Mouse (Mus musculus) induced T-regulatory cell, adult 2 months (primary cell): ENCODE data around the gene Add3.

ENCODE experiments used
- DNase-seq: peaks from one replicate; pipeline ENCODE4 v3.0.0-alpha.2; 2012; ENCODE audit warnings: low read depth

Gene Add3

GRCm38 (mm10) chr19:53273055-53273722 is 132.9 kb downstream of the Add3 start:
- DNase-seq = peak; percentile 89

GRCm38 (mm10) chr19:53273781-53274428 is 133.7 kb downstream of the Add3 start:
- DNase-seq = peak; percentile 44

DNA sequence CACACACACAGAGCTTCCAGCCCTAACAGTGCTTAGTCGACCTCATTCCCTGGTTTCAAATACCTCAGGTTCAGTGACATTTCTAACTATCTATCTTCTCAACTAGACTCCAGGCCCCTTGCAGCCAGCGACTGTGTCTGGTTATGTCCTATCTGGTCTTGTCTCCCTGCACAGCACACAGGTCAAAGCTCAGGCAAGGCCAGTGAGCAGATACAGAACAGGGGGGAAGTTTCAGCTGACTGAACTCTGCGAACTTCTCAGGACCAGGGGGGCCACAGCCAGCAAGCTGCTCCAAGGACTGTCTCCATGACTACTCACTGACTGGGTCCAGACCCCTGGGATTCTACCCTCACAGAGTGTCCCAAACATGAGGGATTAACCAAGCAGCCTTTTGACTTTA is 135.0 kb downstream of the Add3 start:
- no peak for DNase-seq

DNA sequence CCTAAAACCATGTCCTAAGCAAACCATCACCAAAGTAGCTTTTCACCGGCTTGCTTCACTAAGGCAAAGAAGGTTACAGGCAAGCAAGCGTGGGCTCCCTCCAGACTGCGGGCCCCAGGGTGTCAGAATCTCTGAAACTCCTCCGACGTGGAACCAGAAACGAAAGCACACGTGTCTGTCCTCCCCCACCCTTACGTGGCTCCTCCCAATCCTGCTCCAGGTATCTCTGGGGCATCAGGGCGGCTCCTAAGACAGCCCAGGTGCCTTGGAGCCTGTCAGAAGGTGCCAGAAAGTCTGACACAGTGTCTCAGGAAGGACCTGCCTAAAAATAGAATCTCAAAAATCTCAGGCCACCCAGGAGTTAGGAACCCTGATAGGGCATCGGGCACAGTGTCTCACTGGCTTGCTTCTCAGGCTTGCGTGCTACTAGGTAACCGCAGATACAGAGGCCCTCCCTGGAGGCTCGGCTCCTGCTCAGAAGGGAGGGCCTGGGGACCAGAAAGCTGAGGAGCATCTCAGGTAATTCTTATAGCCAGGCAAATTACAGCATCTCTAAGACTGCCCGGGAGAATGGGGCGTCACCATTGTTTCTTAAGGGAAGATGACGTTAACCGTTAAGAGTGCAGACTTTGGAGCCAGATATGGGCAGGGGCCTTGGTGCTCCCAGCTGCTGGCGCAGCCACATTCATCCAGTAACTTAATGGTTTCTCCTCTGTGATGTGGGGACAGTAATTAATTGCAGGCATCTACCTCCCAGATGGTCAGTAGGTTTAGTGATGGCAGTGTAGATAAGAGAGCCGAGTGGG is 136.9 kb downstream of the Add3 start:
- DNase-seq = peak; percentile 41

- no peak for DNase-seq
These were observed 138.5 kb downstream of the Add3 start for GRCm38 (mm10) chr19:53278491-53279415.

- DNase-seq = no peak
These were observed 140.0 kb downstream of the Add3 start for GRCm38 (mm10) chr19:53280254-53280653.

DNA sequence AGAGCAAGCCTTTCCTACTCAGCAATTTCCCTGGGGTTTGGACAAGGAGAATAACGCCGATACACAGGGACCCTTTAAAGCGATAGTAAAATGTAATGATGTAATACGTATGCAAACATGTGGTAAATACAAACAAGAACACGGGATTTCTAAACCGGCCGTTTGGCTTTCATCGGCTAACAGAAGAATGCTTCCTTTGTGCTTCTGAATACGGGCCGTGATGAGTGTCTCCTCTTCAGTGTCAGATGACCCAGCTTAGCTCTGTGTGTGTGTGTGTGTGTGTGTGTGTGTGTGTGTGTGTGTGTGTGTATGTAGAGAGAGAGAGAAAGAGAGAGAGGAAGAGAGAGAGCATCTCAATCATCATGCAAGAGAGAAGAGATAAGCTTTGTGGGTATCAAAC is 142.3 kb downstream of the Add3 start:
- no peak for DNase-seq

- DNase-seq = no peak
These were observed 143.5 kb downstream of the Add3 start for GRCm38 (mm10) chr19:53283742-53284141.

GRCm38 (mm10) chr19:53284268-53285208 is 144.3 kb downstream of the Add3 start:
- no peak for DNase-seq

DNA sequence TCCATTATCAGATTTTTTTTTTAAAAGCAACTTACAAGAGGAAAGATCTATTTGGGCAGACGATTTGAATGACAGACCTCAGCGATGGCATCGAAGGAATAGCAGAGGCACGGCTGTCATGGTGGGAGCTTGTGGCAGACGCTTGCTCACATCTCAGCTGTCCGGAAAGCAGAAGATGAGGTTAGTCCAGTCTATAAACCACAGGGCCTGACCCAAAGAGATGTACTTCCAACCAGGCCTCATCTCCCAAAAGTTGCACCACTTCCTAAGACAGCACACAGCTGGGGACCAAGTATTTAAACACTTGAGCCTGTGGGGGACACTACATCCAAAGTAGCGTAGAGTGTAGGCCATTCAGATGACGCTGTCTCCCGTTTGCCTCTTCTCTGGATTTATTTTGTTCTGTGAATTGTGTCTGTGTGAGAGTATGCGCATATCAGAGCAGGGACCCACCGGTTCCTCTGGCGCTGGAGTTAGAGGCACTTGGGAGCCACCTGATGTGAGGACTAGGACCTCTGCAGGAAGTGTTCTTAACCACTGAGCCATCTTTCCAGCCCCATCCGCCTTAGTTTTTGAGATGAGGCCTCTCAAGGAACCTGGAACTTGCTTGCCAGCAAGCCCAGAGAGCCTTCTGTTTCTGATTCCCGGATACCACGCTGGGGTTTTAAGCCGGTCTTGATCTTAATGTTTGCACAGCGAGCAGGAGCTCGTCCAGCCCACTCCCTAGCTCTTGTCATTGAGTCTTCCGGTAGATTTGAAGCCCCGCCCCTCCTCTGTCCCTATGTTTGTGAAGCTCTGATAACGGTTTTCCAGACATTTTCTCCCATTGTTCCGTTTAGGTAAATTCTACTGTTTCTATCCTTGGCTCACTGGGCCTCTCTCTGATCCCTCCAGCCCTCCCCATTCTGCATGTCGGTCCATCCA is 156.3 kb downstream of the Add3 start:
- DNase-seq = no peak
